In genomic region chr1:125519107-125519611, GRCm38 (mm10) we compare ENCODE assay signal across 9 mouse cellular contexts. TPM values are rescaled to one million over a fixed set of nuclear protein-coding genes. Genes with fewer than 3 reads are reported as not detected.
DNase-seq lines count a peak whose midpoint lies in the region; ATAC-seq and TF ChIP-seq lines count a peak whose summit lies in the region.
"Had no signal": no experiment of that assay in that cellular context is flagged by ENCODE, and none has a peak within 500 bp of the region (broad histone marks: within the 10 kb centered on the region; RNA-seq: fewer than 3 reads in every experiment).

No protein-coding gene starts in this region.

- peak; percentile 21 for TF ChIP-seq CTCF in midbrain, postnatal 0 days (IDR thresholded peaks at IDR 0.05)

- no peak for ATAC-seq in midbrain, postnatal 0 days (ENCODE audit: low FRiP score)
- ATAC-seq in midbrain, embryonic 15.5 days (replicated peaks), result no peak
- ATAC-seq in intestine, embryonic 16.5 days, result peak; percentile 98
- ATAC-seq in forebrain, embryonic 14.5 days, result no peak

- no peak overlapping the region for H3K9ac ChIP-seq in midbrain, postnatal 0 days (replicated peaks; ENCODE audit: low read length, poor library complexity, severe bottlenecking)
- no peak overlapping the region for H3K9ac ChIP-seq in midbrain, embryonic 15.5 days
- H3K9ac ChIP-seq in intestine, embryonic 16.5 days (ENCODE audit: low read depth, low read length), result no peak overlapping the region
- no peak overlapping the region for H3K9ac ChIP-seq in forebrain, embryonic 14.5 days (ENCODE audit: low read length)

- no peak for DNase-seq in midbrain, postnatal 0 days (ENCODE audit: low spot score)
- peak; percentile 74 for DNase-seq in adrenal gland, postnatal 10 days
- DNase-seq in lung, postnatal 10 days, result peak; percentile 80
- DNase-seq in urinary bladder, postnatal 36 days (ENCODE audit: low spot score in 2 of 2), result peak; percentile 76 to 82
- DNase-seq in layer of hippocampus, postnatal 36 days, result no peak
- no peak for DNase-seq in forebrain, embryonic 14.5 days (ENCODE audit: low spot score)

- H3K4me1 ChIP-seq in midbrain, postnatal 0 days (ENCODE audit: insufficient read depth, low read length), result no peaks in the 10 kb centered on the region
- H3K4me1 ChIP-seq in midbrain, embryonic 15.5 days, result no peaks in the 10 kb centered on the region
- H3K4me1 ChIP-seq in intestine, embryonic 16.5 days (ENCODE audit: control insufficient read depth, insufficient read depth, low read length), result peaks cover 5% of the 10 kb centered on the region; the same call in 1 of the 2 replicates
- H3K4me1 ChIP-seq in forebrain, embryonic 14.5 days (ENCODE audit: control insufficient read depth, insufficient read depth, low read length), result no peaks in the 10 kb centered on the region

- WGBS in midbrain, postnatal 0 days, result 63% methylated on average over 5 of the region's 5 CpGs
- 72% methylated on average over 5 of the region's 5 CpGs for WGBS in midbrain, embryonic 15.5 days
- WGBS in intestine, embryonic 16.5 days, result 42% methylated on average over 5 of the region's 5 CpGs
- WGBS in forebrain, embryonic 14.5 days, result 63% methylated on average over 5 of the region's 5 CpGs

- no peak overlapping the region for H3K27ac ChIP-seq in midbrain, postnatal 0 days (ENCODE audit: low read depth, low read length)
- no peak overlapping the region for H3K27ac ChIP-seq in midbrain, embryonic 15.5 days
- peak overlapping the region; percentile 35; the same call in 1 of the 2 replicates for H3K27ac ChIP-seq in intestine, embryonic 16.5 days (ENCODE audit: low read length)
- no peak overlapping the region for H3K27ac ChIP-seq in forebrain, embryonic 14.5 days (ENCODE audit: low read depth, low read length)
- H3K27ac ChIP-seq: macrophage had no signal

- H3K4me3 ChIP-seq in midbrain, postnatal 0 days (ENCODE audit: low read depth, low read length), result no peak overlapping the region
- H3K4me3 ChIP-seq in midbrain, embryonic 15.5 days, result no peak overlapping the region
- no peak overlapping the region for H3K4me3 ChIP-seq in intestine, embryonic 16.5 days (ENCODE audit: low read length)
- no peak overlapping the region for H3K4me3 ChIP-seq in forebrain, embryonic 14.5 days (ENCODE audit: low read depth, low read length)

- H3K4me2 ChIP-seq in midbrain, postnatal 0 days (ENCODE audit: low read depth, low read length, poor library complexity, severe bottlenecking), result no peak overlapping the region
- no peak overlapping the region for H3K4me2 ChIP-seq in midbrain, embryonic 15.5 days
- H3K4me2 ChIP-seq in intestine, embryonic 16.5 days (ENCODE audit: low read depth, low read length), result no peak overlapping the region
- H3K4me2 ChIP-seq in forebrain, embryonic 14.5 days (ENCODE audit: low read length), result no peak overlapping the region

- H3K9me3 ChIP-seq in midbrain, postnatal 0 days (ENCODE audit: low read length), result no peaks in the 10 kb centered on the region
- no peaks in the 10 kb centered on the region for H3K9me3 ChIP-seq in midbrain, embryonic 15.5 days
- H3K9me3 ChIP-seq in intestine, embryonic 16.5 days (ENCODE audit: control insufficient read depth, low read length), result no peaks in the 10 kb centered on the region
- no peaks in the 10 kb centered on the region for H3K9me3 ChIP-seq in forebrain, embryonic 14.5 days (replicated peaks; ENCODE audit: control insufficient read depth, low read length)

- no peaks in the 10 kb centered on the region for H3K27me3 ChIP-seq in midbrain, postnatal 0 days (ENCODE audit: insufficient read depth, low read length)
- no peaks in the 10 kb centered on the region for H3K27me3 ChIP-seq in midbrain, embryonic 15.5 days (replicated peaks)
- no peaks in the 10 kb centered on the region for H3K27me3 ChIP-seq in intestine, embryonic 16.5 days (replicated peaks; ENCODE audit: control insufficient read depth, insufficient read depth, low read length)
- no peaks in the 10 kb centered on the region for H3K27me3 ChIP-seq in forebrain, embryonic 14.5 days (replicated peaks; ENCODE audit: control insufficient read depth, insufficient read depth, low read length)

- H3K36me3 ChIP-seq in midbrain, postnatal 0 days (ENCODE audit: insufficient read depth, low read length), result no peaks in the 10 kb centered on the region
- H3K36me3 ChIP-seq in midbrain, embryonic 15.5 days (replicated peaks), result no peaks in the 10 kb centered on the region
- H3K36me3 ChIP-seq in intestine, embryonic 16.5 days (ENCODE audit: control insufficient read depth, insufficient read depth, low read length), result no peaks in the 10 kb centered on the region
- no peaks in the 10 kb centered on the region for H3K36me3 ChIP-seq in forebrain, embryonic 14.5 days (ENCODE audit: control insufficient read depth, insufficient read depth, low read length)

RNA-seq across cellular contexts. Expression of gene Slc35f5, which starts 41.2 kb away (rescaled TPM):
- 17.6 and 23.0 TPM in 2 replicates for total RNA-seq in midbrain, postnatal 0 days (2014; rRNA removed)
- 28.0 and 34.8 TPM in 2 replicates for polyA plus RNA-seq in midbrain, postnatal 0 days (2015; fragmentation: Nextera tagmentation; extraction: Ambion mirVana)
- 33.7 and 35.2 TPM in 2 replicates for polyA plus RNA-seq in midbrain, embryonic 15.5 days (2015; fragmentation: Nextera tagmentation; extraction: Ambion mirVana)
- total RNA-seq in adrenal gland, postnatal 10 days (2021), result 10 to 100 TPM; 41.0 to 45.5 TPM
- polyA plus RNA-seq in intestine, embryonic 16.5 days (2015; fragmentation: Nextera tagmentation; extraction: Ambion mirVana), result 49.1 and 53.0 TPM in 2 replicates
- 10 to 100 TPM; 27.7 to 29.8 TPM for total RNA-seq in layer of hippocampus, postnatal 36 days (2021)
- 28.9 and 31.0 TPM in 2 replicates for polyA plus RNA-seq in forebrain, embryonic 14.5 days (2014; fragmentation: Nextera tagmentation; extraction: Ambion mirVana)

Comparison
In these comparisons a context has a peak if more than half of its experiments do, and no peak if none do; other contexts are left out.
1. DNase-seq: peak in adrenal gland, postnatal 10 days (single experiment), lung, postnatal 10 days (single experiment) and urinary bladder, postnatal 36 days (2 of 2); none in midbrain, postnatal 0 days (single experiment), layer of hippocampus, postnatal 36 days (0 of 2) and forebrain, embryonic 14.5 days (single experiment).